Mouse (Mus musculus): Measurements from ENCODE around the gene Slc43a3. TPM values are rescaled to one million over a fixed set of nuclear protein-coding genes. Genes with fewer than 3 reads are reported as not detected.

The Slc43a3 gene
- total and polyA plus RNA-seq, 3 experiments = 62.6 to 101 (median 79.1) TPM

DNA sequence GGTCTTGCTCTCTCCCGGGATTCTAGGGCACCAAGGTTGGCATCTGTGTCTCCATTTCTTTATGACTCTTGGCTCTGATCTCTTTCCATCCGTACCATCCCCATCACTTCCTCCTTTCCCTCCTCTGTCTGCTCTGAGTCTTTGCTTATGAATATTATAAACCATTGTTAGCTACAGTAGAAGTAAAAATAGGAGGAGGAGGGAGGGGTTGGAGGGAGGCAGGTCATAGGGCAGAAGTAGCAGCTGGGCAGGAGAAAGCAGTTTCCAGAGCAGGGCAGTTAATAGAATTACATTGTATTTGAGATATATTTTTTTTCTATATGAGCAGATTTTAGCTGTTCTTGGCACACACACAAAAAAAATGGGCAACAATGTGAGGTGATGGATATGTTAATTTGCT is 12.3 kb downstream of the Slc43a3 start:
- DNase-seq = no peak
- H3K27ac ChIP-seq = no peak overlapping the region
- peaks cover 42% of the 10 kb centered on the region for H3K36me3 ChIP-seq (ENCODE audit: control insufficient read depth, insufficient read depth, low read length)
- TF ChIP-seq POLR2A (IDR thresholded peaks at IDR 0.05; ENCODE audit: insufficient read depth, low read depth, low read length) (no peak), CTCF (IDR thresholded peaks at IDR 0.05) (no peak), EP300 (IDR thresholded peaks at IDR 0.05; ENCODE audit: insufficient read depth, low read depth, low read length) (no peak)
- H3K4me1 ChIP-seq (ENCODE audit: control insufficient read depth, insufficient read depth, low read length) = peaks cover 5% of the 10 kb centered on the region; the same call in 1 of the 2 replicates
- H3K4me3 ChIP-seq = no peak overlapping the region
- WGBS = 62% methylated on average over 2 of the region's 2 CpGs
- no peaks in the 10 kb centered on the region for H3K79me2 ChIP-seq (replicated peaks; ENCODE audit: control insufficient read depth, insufficient read depth, low read length)
- intact Hi-C loops (cut with DNase I) = no loop called here
- H3K9ac ChIP-seq (ENCODE audit: low read depth, low read length) = no peak overlapping the region
- no peaks in the 10 kb centered on the region for H3K27me3 ChIP-seq (ENCODE audit: control insufficient read depth, insufficient read depth, low read length)

DNA sequence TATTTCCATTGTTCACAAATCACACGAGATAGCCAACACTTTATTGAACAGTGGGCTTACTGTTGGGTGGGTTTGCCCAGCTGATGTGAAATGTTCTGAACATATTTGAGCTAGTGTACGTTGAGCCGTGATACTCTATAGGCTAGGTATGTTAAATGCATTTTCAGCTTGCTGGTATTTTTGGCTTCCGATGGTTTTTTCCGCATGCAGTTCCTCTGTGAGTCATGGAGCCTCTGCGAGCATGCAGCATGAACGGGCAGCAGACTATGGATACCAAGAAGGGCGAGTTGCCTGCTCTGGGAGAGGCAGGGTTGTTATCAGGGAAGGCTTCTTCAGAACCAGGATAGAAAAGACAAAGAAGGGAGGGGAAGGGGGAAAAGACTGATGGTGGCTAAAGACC is 14.6 kb downstream of the Slc43a3 start:
- Histone ChIP-seq H3K4me3 (no peak overlapping the region), H3K27me3 (ENCODE audit: control insufficient read depth, insufficient read depth, low read length) (no peaks in the 10 kb centered on the region), H3K27ac (no peak overlapping the region), H3K79me2 (replicated peaks; ENCODE audit: control insufficient read depth, insufficient read depth, low read length) (no peaks in the 10 kb centered on the region), H3K9ac (ENCODE audit: low read depth, low read length) (no peak overlapping the region), H3K4me1 (ENCODE audit: control insufficient read depth, insufficient read depth, low read length) (peaks cover 2% of the 10 kb centered on the region; the same call in 1 of the 2 replicates), H3K36me3 (ENCODE audit: control insufficient read depth, insufficient read depth, low read length) (peaks cover 33% of the 10 kb centered on the region)
- DNase-seq = no peak
- WGBS = 58% methylated on average over 8 of the region's 8 CpGs
- TF ChIP-seq CTCF (IDR thresholded peaks at IDR 0.05) = no peak
- TF ChIP-seq POLR2A (IDR thresholded peaks at IDR 0.05; ENCODE audit: insufficient read depth, low read depth, low read length) = no peak
- no peak for TF ChIP-seq EP300 (IDR thresholded peaks at IDR 0.05; ENCODE audit: insufficient read depth, low read depth, low read length)
- intact Hi-C loops (cut with DNase I) = no loop called here

DNA sequence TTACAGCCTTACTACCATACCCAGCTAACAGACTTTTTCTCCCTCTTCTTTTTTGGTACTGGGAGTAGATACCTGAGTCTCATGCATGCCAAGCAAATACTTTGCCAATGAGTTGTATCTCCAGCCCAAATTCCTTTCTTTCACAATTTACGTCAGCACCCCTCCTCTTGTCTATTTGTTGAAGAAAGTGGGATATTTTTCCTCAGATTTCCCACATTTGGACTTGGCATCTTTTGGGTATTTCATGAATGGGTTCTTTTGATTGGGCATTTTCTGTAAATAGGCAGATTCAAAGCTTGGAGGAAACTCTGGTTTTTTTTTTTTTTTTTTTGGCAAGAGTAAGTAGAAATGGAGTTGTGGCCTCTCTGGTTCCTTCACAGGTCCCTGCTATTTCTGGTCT is 15.9 kb downstream of the Slc43a3 start:
- intact Hi-C loops (cut with DNase I) = no loop called here
- H3K79me2 ChIP-seq (replicated peaks; ENCODE audit: control insufficient read depth, insufficient read depth, low read length) = no peaks in the 10 kb centered on the region
- no peak for TF ChIP-seq EP300 (IDR thresholded peaks at IDR 0.05; ENCODE audit: insufficient read depth, low read depth, low read length)
- no peak for TF ChIP-seq CTCF (IDR thresholded peaks at IDR 0.05)
- no peak for TF ChIP-seq POLR2A (IDR thresholded peaks at IDR 0.05; ENCODE audit: insufficient read depth, low read depth, low read length)
- H3K4me1 ChIP-seq (ENCODE audit: control insufficient read depth, insufficient read depth, low read length) = peaks cover 2% of the 10 kb centered on the region; the same call in 1 of the 2 replicates
- no peak overlapping the region for H3K4me3 ChIP-seq
- H3K27ac ChIP-seq = no peak overlapping the region
- H3K36me3 ChIP-seq (ENCODE audit: control insufficient read depth, insufficient read depth, low read length) = peaks cover 24% of the 10 kb centered on the region
- H3K27me3 ChIP-seq (ENCODE audit: control insufficient read depth, insufficient read depth, low read length) = no peaks in the 10 kb centered on the region
- peak in 1 of 2 experiments; percentile 1 for DNase-seq
- no peak overlapping the region for H3K9ac ChIP-seq (ENCODE audit: low read depth, low read length)
- WGBS = 80% methylated on average over 1 of the region's 1 CpGs

DNA sequence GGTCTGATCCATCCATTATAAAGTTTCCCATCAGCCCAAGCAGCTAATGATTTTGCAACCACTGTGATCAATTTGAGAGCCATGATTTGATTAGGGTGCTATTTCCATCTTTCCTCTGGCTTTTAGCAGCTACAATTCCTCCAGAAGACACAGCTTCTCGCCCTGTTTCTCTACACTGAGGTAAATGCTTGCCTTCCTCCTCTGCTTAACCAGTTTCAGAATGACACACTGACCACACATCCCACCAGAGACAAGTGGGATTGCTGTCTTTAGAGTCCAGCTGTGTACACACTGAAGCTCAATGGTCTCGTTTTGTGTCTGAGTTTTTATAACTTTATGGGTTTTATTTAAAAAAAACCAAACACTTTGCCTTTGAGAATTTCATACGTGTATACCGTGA is 16.3 kb downstream of the Slc43a3 start:
- TF ChIP-seq EP300 (IDR thresholded peaks at IDR 0.05; ENCODE audit: insufficient read depth, low read depth, low read length) (no peak), CTCF (IDR thresholded peaks at IDR 0.05) (no peak), POLR2A (IDR thresholded peaks at IDR 0.05; ENCODE audit: insufficient read depth, low read depth, low read length) (no peak)
- no peaks in the 10 kb centered on the region for H3K27me3 ChIP-seq (ENCODE audit: control insufficient read depth, insufficient read depth, low read length)
- no peak overlapping the region for H3K27ac ChIP-seq
- no peaks in the 10 kb centered on the region for H3K79me2 ChIP-seq (replicated peaks; ENCODE audit: control insufficient read depth, insufficient read depth, low read length)
- H3K4me3 ChIP-seq = no peak overlapping the region
- 74% methylated on average over 4 of the region's 4 CpGs for WGBS
- no peak overlapping the region for H3K9ac ChIP-seq (ENCODE audit: low read depth, low read length)
- peaks cover 21% of the 10 kb centered on the region for H3K36me3 ChIP-seq (ENCODE audit: control insufficient read depth, insufficient read depth, low read length)
- H3K4me1 ChIP-seq (ENCODE audit: control insufficient read depth, insufficient read depth, low read length) = no peaks in the 10 kb centered on the region; the same call in 1 of the 2 replicates
- peak in 1 of 2 experiments; percentile 1 for DNase-seq
- intact Hi-C loops (cut with DNase I) = no loop called here

DNA sequence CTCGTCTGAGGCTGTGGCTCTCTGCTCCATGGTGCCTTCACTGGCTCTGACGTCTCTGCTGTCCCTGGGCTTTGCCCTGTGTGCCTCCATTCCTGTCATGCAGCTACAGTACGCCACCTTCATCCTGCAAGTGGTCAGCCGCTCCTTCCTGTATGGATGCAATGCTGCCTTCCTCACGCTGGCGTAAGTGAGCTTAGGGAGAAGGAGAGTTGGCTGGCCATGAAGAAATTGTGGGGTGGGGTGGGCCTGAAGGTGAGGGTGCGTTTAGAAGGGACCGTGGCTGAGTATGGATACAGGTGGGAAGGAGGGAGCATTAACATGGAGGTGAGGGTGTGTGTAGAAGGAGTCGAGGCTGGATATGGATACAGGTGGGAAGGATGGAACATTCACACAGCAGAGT is 19.1 kb downstream of the Slc43a3 start:
- DNase-seq = no peak
- intact Hi-C loops (cut with DNase I) = loop anchor here (5.0 kb wide), 1 partner anchor 68 kb away; the partner anchor contains the start of gene Rtn4rl2
- Histone ChIP-seq H3K4me3 (no peak overlapping the region), H3K4me1 (ENCODE audit: control insufficient read depth, insufficient read depth, low read length) (no peaks in the 10 kb centered on the region), H3K27ac (no peak overlapping the region), H3K27me3 (ENCODE audit: control insufficient read depth, insufficient read depth, low read length) (no peaks in the 10 kb centered on the region), H3K79me2 (replicated peaks; ENCODE audit: control insufficient read depth, insufficient read depth, low read length) (no peaks in the 10 kb centered on the region), H3K36me3 (ENCODE audit: control insufficient read depth, insufficient read depth, low read length) (peaks cover 12% of the 10 kb centered on the region; the same call in 1 of the 2 replicates), H3K9ac (ENCODE audit: low read depth, low read length) (no peak overlapping the region)
- TF ChIP-seq EP300 (IDR thresholded peaks at IDR 0.05; ENCODE audit: insufficient read depth, low read depth, low read length) (no peak), POLR2A (IDR thresholded peaks at IDR 0.05; ENCODE audit: insufficient read depth, low read depth, low read length) (no peak), CTCF (IDR thresholded peaks at IDR 0.05) (no peak)
- WGBS = 87% methylated on average over 9 of the region's 9 CpGs

DNA sequence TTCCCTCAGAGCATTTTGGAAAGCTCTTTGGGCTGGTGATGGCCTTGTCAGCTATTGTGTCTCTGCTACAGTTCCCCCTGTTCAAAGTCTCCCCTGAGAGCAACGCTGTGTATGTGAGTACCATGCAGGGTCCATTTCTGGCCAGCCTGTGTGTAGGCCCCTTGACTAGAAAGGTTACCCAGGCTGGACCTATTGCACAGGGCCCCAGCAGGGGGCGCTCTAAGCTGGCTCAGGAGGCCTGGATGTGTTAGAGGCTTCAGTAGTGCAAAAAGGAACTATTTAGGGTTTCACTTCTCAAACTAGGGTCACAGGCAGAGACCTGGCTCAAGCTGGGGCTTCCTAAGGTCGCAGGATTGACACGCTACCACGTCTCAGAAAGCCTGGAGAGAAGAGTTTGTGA is 19.9 kb downstream of the Slc43a3 start:
- peak; percentile 66 to 73 for DNase-seq
- H3K27ac ChIP-seq = no peak overlapping the region
- 51% methylated on average over 5 of the region's 5 CpGs for WGBS
- H3K27me3 ChIP-seq (ENCODE audit: control insufficient read depth, insufficient read depth, low read length) = no peaks in the 10 kb centered on the region
- no peak overlapping the region for H3K4me3 ChIP-seq
- H3K9ac ChIP-seq (ENCODE audit: low read depth, low read length) = no peak overlapping the region
- H3K4me1 ChIP-seq (ENCODE audit: control insufficient read depth, insufficient read depth, low read length) = peaks cover 3% of the 10 kb centered on the region
- H3K36me3 ChIP-seq (ENCODE audit: control insufficient read depth, insufficient read depth, low read length) = peaks cover 10% of the 10 kb centered on the region; the same call in 1 of the 2 replicates
- H3K79me2 ChIP-seq (replicated peaks; ENCODE audit: control insufficient read depth, insufficient read depth, low read length) = no peaks in the 10 kb centered on the region
- intact Hi-C loops (cut with DNase I) = loop anchor here (1.0 to 5.0 kb wide), 2 partner anchors 51 to 69 kb away; partner anchors contain the start of gene Rtn4rl2
- 0 out of 2 replicates have a peak, but pooled peaks have one; percentile 20 for TF ChIP-seq EP300 (IDR thresholded peaks at IDR 0.05; ENCODE audit: insufficient read depth, low read depth, low read length)
- TF ChIP-seq POLR2A (IDR thresholded peaks at IDR 0.05; ENCODE audit: insufficient read depth, low read depth, low read length) = no peak
- TF ChIP-seq CTCF (IDR thresholded peaks at IDR 0.05) = peak; percentile 94
